Mouse (Mus musculus) heart, postnatal 0 days (tissue): ENCODE results near the gene Exph5.

Experiments used
- CTCF ChIP-seq: IDR thresholded peaks from 2 replicates; pipeline ENCODE4 v1.5.1; 2016; ENCODE audit warnings: antibody characterized with exemption, control low read depth, low read depth
- EP300 ChIP-seq: IDR thresholded peaks from 2 replicates; pipeline ENCODE4 v1.6.1; 2016; ENCODE audit warnings: antibody characterized with exemption, low read depth

DNA sequence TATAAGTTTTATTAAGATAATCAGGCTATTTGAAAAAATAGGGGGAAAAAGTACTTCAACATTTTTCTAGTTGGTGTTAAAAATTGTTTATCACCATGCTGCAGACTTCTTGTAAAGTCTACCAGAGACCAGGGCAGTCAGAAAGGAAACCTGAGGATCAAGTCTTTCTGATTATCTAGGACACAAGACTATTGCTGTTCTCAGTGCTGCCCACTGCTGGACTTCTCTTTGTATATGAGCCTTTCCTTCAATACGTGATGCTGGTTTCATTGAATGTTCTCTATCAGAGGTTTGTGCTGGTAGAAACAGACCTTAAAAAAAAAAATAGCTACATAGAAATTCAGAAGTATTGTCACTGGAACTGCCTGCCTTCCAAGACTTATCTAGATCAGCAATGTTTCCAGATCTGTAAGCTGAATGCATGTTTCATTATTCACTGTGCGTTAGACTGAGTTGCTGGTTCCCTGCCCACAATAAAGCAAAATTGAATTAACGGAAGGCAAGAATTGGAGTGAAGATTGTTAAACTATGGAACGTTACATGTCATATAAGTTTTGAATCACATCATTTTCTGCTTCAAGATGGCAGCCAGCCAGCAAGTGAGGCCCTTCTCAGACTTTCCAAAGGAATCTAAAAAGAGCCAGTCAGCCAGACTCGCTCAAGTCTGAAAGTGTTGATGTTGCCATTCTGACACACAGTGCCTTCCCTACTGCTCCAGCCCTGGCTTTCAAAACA is 32.6 kb upstream of the Exph5 start:
- TF ChIP-seq EP300: no peak
- peak; percentile 55 for TF ChIP-seq CTCF
